Mouse (Mus musculus): ENCODE measurements around the gene Irgc1. TPM values are rescaled to one million over a fixed set of nuclear protein-coding genes. Genes with fewer than 3 reads are reported as not detected.
"Not testable (repeated sequence)": the region's sequence is repeated elsewhere in the genome, so short reads cannot be mapped to it uniquely, and the experiment has no call there.

The Irgc1 gene
- not detected in 2 replicates for polyA plus RNA-seq (2015; fragmentation: Nextera tagmentation; extraction: Ambion mirVana)

- no peaks in the 10 kb centered on the region for H3K9me3 ChIP-seq (replicated peaks; ENCODE audit: control insufficient read depth, low read length, poor library complexity, severe bottlenecking)
- ATAC-seq: no peak
- no peak within 1 kb of the TSS for H3K27ac ChIP-seq (ENCODE audit: low read length)
- 81% methylated on average over 9 of the region's 9 CpGs for WGBS
- no peak within 1 kb of the TSS for H3K9ac ChIP-seq (ENCODE audit: low read depth, low read length)
- H3K36me3 ChIP-seq (ENCODE audit: control insufficient read depth, insufficient read depth, low read length): no peaks in the 10 kb centered on the region
- H3K27me3 ChIP-seq (ENCODE audit: control insufficient read depth, insufficient read depth, low read depth, low read length): no peaks in the 10 kb centered on the region
- H3K4me3 ChIP-seq (ENCODE audit: low read depth, low read length): no peak within 1 kb of the TSS
- no peaks in the 10 kb centered on the region for H3K4me1 ChIP-seq (ENCODE audit: control insufficient read depth, insufficient read depth, low read length)
- no peak within 1 kb of the TSS for H3K4me2 ChIP-seq (ENCODE audit: low read length)
These were observed at the start of gene Irgc1 for GRCm38 (mm10) chr7:24451855-24452311. TSS of gene Irgc1 (minus strand) at chr7:24452297.

DNA sequence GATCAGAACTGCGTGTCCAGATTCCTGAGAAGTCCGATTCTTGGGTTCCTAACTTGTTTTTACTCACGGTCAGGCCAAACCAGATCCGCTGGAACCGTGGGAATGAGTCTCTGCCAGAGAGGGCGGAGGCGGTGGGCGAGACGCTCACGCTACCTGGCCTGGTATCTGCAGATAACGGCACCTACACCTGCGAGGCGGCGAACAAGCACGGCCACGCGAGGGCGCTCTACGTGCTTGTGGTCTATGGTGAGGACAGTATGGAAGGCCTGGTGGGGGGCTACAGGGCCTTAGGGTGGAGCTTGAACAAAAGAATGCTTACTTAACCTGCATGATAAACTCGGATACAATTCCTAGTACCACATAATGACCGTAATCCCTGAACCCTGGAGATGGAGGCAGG, 49.4 kb upstream of the Irgc1 start:
- no peak overlapping the region for H3K27ac ChIP-seq (ENCODE audit: low read length)
- ATAC-seq: no peak
- no peak overlapping the region for H3K9ac ChIP-seq (ENCODE audit: low read depth, low read length)
- no peaks in the 10 kb centered on the region for H3K27me3 ChIP-seq (ENCODE audit: control insufficient read depth, insufficient read depth, low read depth, low read length)
- H3K4me1 ChIP-seq (ENCODE audit: control insufficient read depth, insufficient read depth, low read length): peaks cover 13% of the 10 kb centered on the region
- H3K9me3 ChIP-seq (replicated peaks; ENCODE audit: control insufficient read depth, low read length, poor library complexity, severe bottlenecking): no peaks in the 10 kb centered on the region
- 57% methylated on average over 21 of the region's 21 CpGs for WGBS
- peaks cover 16% of the 10 kb centered on the region for H3K36me3 ChIP-seq (ENCODE audit: control insufficient read depth, insufficient read depth, low read length)
- no peak overlapping the region for H3K4me2 ChIP-seq (ENCODE audit: low read length)
- H3K4me3 ChIP-seq (ENCODE audit: low read depth, low read length): no peak overlapping the region

DNA sequence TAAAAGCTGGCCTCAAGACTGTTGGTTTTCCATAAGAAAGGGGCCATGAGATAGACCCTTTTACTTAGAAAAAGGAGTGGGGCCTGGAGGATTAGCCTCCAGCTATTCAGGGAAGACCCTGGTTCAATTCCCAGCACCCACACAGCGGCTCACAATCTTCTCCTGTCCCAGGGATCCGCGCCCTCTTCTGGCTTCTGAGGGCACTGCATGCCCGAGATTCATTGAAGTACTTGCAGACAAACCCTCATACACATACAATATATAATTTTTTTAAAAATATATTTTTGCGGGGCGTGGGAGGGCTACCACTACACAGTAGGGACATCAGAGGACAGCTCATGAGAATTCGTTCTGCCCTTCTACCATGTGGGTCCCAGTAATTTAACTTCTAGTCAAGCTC, 48.8 kb upstream of the Irgc1 start:
- Histone ChIP-seq H3K4me2 (ENCODE audit: low read length) (no peak overlapping the region), H3K9me3 (replicated peaks; ENCODE audit: control insufficient read depth, low read length, poor library complexity, severe bottlenecking) (no peaks in the 10 kb centered on the region), H3K27ac (ENCODE audit: low read length) (no peak overlapping the region), H3K9ac (ENCODE audit: low read depth, low read length) (no peak overlapping the region), H3K36me3 (ENCODE audit: control insufficient read depth, insufficient read depth, low read length) (peaks cover 16% of the 10 kb centered on the region), H3K4me1 (ENCODE audit: control insufficient read depth, insufficient read depth, low read length) (peaks cover 7% of the 10 kb centered on the region), H3K27me3 (ENCODE audit: control insufficient read depth, insufficient read depth, low read depth, low read length) (no peaks in the 10 kb centered on the region), H3K4me3 (ENCODE audit: low read depth, low read length) (no peak overlapping the region)
- 40% methylated on average over 7 of the region's 7 CpGs for WGBS
- no peak for ATAC-seq

DNA sequence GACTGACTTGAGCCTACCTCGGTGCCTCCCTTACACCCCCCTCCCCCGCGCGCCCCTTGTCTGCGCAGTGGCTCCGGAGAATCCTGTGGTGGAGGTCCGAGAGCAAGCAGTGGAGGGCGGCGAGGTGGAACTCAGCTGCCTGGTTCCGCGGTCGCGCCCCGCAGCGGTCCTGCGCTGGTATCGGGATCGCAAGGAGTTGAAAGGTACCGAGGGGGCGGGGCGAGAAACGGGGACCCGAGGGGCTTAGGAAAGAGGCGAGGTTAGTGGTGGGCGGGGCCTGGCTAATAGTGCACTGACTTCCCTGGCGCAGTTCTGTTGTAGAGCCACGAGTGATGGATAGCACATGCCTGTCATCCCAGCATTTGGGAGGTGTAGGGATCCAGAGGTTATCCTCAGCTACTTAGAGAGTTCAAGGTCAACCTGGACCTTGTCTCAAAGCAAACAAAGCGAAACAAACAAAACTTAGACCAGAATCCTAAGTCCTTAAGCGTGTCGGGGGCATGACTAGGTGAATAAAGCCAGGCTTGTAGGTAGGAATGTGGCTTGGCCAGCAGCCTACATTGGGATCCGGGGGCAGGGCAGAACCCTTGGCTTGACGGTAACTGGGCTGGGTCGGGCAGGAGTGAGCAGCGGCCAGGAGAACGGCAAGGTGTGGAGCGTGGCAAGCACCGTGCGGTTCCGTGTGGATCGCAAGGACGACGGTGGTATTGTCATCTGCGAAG, 47.9 kb upstream of the Irgc1 start:
- Histone ChIP-seq H3K4me1 (ENCODE audit: control insufficient read depth, insufficient read depth, low read length) (no peaks in the 10 kb centered on the region), H3K27me3 (ENCODE audit: control insufficient read depth, insufficient read depth, low read depth, low read length) (no peaks in the 10 kb centered on the region), H3K27ac (ENCODE audit: low read length) (no peak overlapping the region), H3K4me2 (ENCODE audit: low read length) (no peak overlapping the region), H3K9me3 (replicated peaks; ENCODE audit: control insufficient read depth, low read length, poor library complexity, severe bottlenecking) (no peaks in the 10 kb centered on the region), H3K36me3 (ENCODE audit: control insufficient read depth, insufficient read depth, low read length) (peaks cover 16% of the 10 kb centered on the region), H3K4me3 (ENCODE audit: low read depth, low read length) (no peak overlapping the region), H3K9ac (ENCODE audit: low read depth, low read length) (no peak overlapping the region)
- 0 out of 2 replicates have a peak, but pooled peaks have one; percentile 5 for ATAC-seq
- WGBS: 23% methylated on average over 43 of the region's 43 CpGs

GRCm38 (mm10) chr7:24488303-24488702, 36.2 kb upstream of the Irgc1 start:
- ATAC-seq: no peak
- Histone ChIP-seq H3K27me3 (ENCODE audit: control insufficient read depth, insufficient read depth, low read depth, low read length) (no peaks in the 10 kb centered on the region), H3K4me1 (ENCODE audit: control insufficient read depth, insufficient read depth, low read length) (peaks cover 42% of the 10 kb centered on the region), H3K9me3 (replicated peaks; ENCODE audit: control insufficient read depth, low read length, poor library complexity, severe bottlenecking) (no peaks in the 10 kb centered on the region), H3K4me2 (ENCODE audit: low read length) (no peak overlapping the region), H3K36me3 (ENCODE audit: control insufficient read depth, insufficient read depth, low read length) (no peaks in the 10 kb centered on the region), H3K27ac (ENCODE audit: low read length) (no peak overlapping the region), H3K9ac (ENCODE audit: low read depth, low read length) (no peak overlapping the region), H3K4me3 (ENCODE audit: low read depth, low read length) (no peak overlapping the region)
- 86% methylated on average over 8 of the region's 8 CpGs for WGBS

DNA sequence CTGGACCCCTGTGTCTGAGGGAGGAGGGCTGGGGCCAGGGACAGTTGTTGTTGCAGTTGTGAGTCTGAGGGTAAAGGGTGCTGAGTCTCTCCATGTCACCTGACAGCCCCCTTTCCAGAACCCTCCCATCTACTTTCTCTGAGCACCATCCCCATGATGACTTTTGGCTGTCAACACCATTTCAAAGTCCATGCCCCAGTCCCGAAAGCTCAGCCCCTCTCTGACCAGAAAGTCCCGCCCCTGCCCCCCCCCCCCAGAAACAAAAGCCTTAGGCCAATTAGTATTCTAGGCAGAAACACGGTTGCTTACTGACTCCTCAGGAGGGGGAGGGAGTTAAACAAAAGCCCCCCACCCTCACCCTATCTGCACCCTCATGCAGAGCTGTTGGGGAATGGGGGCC, 35.3 kb upstream of the Irgc1 start:
- no peak for ATAC-seq
- Histone ChIP-seq H3K9ac (ENCODE audit: low read depth, low read length) (peak overlapping the region; percentile 72), H3K9me3 (replicated peaks; ENCODE audit: control insufficient read depth, low read length, poor library complexity, severe bottlenecking) (no peaks in the 10 kb centered on the region), H3K36me3 (ENCODE audit: control insufficient read depth, insufficient read depth, low read length) (no peaks in the 10 kb centered on the region), H3K27me3 (ENCODE audit: control insufficient read depth, insufficient read depth, low read depth, low read length) (no peaks in the 10 kb centered on the region), H3K4me3 (ENCODE audit: low read depth, low read length) (no peak overlapping the region; the same call in 1 of the 2 replicates), H3K27ac (ENCODE audit: low read length) (peak overlapping the region; percentile 77), H3K4me2 (ENCODE audit: low read length) (peak overlapping the region; percentile 67; the same call in 1 of the 2 replicates), H3K4me1 (ENCODE audit: control insufficient read depth, insufficient read depth, low read length) (peaks cover 47% of the 10 kb centered on the region)
- 42% methylated on average over 3 of the region's 3 CpGs for WGBS

GRCm38 (mm10) chr7:24486654-24487130, 34.6 kb upstream of the Irgc1 start:
- H3K4me2 ChIP-seq (ENCODE audit: low read length): peak overlapping the region; percentile 67
- H3K9ac ChIP-seq (ENCODE audit: low read depth, low read length): peak overlapping the region; percentile 72
- H3K36me3 ChIP-seq (ENCODE audit: control insufficient read depth, insufficient read depth, low read length): no peaks in the 10 kb centered on the region
- peak overlapping the region; percentile 77 for H3K27ac ChIP-seq (ENCODE audit: low read length)
- H3K9me3 ChIP-seq (replicated peaks; ENCODE audit: control insufficient read depth, low read length, poor library complexity, severe bottlenecking): no peaks in the 10 kb centered on the region
- H3K4me3 ChIP-seq (ENCODE audit: low read depth, low read length): peak overlapping the region; percentile 35
- ATAC-seq: 0 out of 2 replicates have a peak, but pooled peaks have one; percentile 29
- peaks cover 47% of the 10 kb centered on the region for H3K4me1 ChIP-seq (ENCODE audit: control insufficient read depth, insufficient read depth, low read length)
- no peaks in the 10 kb centered on the region for H3K27me3 ChIP-seq (ENCODE audit: control insufficient read depth, insufficient read depth, low read depth, low read length)
- 38% methylated on average over 9 of the region's 9 CpGs for WGBS

- peak overlapping the region; percentile 35 for H3K4me3 ChIP-seq (ENCODE audit: low read depth, low read length)
- no peaks in the 10 kb centered on the region for H3K9me3 ChIP-seq (replicated peaks; ENCODE audit: control insufficient read depth, low read length, poor library complexity, severe bottlenecking)
- 76% methylated on average over 9 of the region's 9 CpGs for WGBS
- peak overlapping the region; percentile 72 for H3K9ac ChIP-seq (ENCODE audit: low read depth, low read length)
- H3K27me3 ChIP-seq (ENCODE audit: control insufficient read depth, insufficient read depth, low read depth, low read length): no peaks in the 10 kb centered on the region
- peak overlapping the region; percentile 77 for H3K27ac ChIP-seq (ENCODE audit: low read length)
- H3K36me3 ChIP-seq (ENCODE audit: control insufficient read depth, insufficient read depth, low read length): no peaks in the 10 kb centered on the region
- H3K4me2 ChIP-seq (ENCODE audit: low read length): peak overlapping the region; percentile 67
- ATAC-seq: no peak
- H3K4me1 ChIP-seq (ENCODE audit: control insufficient read depth, insufficient read depth, low read length): peaks cover 54% of the 10 kb centered on the region
These were observed 33.4 kb upstream of the Irgc1 start for GRCm38 (mm10) chr7:24485481-24485880.

DNA sequence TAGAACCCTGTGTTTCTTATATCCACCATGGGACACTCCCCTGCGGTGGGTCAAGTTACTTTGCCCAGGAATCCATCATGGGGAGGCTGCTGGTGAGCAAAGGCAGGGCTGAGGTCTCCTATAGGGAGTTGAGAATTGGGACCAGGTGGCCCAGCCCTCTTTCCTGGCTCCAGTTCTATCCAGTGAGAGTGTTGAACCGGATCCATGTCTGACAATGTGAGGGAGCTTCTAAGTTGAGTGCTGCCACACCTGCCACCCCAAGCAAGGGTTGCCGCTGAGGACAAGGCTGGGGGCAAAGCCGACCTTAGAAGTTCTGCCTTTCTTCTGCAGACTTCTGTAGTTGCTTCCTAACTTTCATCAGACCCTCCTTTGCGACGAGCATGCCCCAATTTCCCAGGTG, 31.2 kb upstream of the Irgc1 start:
- peaks cover 58% of the 10 kb centered on the region for H3K4me1 ChIP-seq (ENCODE audit: control insufficient read depth, insufficient read depth, low read length)
- H3K9ac ChIP-seq (ENCODE audit: low read depth, low read length): peak overlapping the region; percentile 90
- peak overlapping the region; percentile 66 for H3K4me3 ChIP-seq (ENCODE audit: low read depth, low read length)
- not testable (repeated sequence) for H3K27me3 ChIP-seq (ENCODE audit: control insufficient read depth, insufficient read depth, low read depth, low read length); ATAC-seq; H3K9me3 ChIP-seq (replicated peaks; ENCODE audit: control insufficient read depth, low read length, poor library complexity, severe bottlenecking); H3K36me3 ChIP-seq (ENCODE audit: control insufficient read depth, insufficient read depth, low read length); H3K27ac ChIP-seq (ENCODE audit: low read length)
- WGBS: 57% methylated on average over 6 of the region's 6 CpGs
- H3K4me2 ChIP-seq (ENCODE audit: low read length): peak overlapping the region; percentile 75

All from midbrain, embryonic 16.5 days (tissue).